Mouse (Mus musculus) liver, embryonic 12.5 days (tissue): ENCODE data around the gene Dvl3. TPM values are rescaled to one million over a fixed set of nuclear protein-coding genes. Genes with fewer than 3 reads are reported as not detected.

Experiments
- ATAC-seq: fragments of 200-750 bp; cut with Nextera tagmentation; 2 replicates; pipeline ENCODE4 v1.8.0; 2017; ENCODE audit warnings: moderate number of reproducible peaks, mild to moderate bottlenecking, moderate library complexity
- H3K27ac ChIP-seq: fragments of 300-500 bp; sonication (generic); 2 replicates; pipeline ENCODE4 v1.5.1; 2016; ENCODE audit warnings: mild to moderate bottlenecking
- H3K27me3 ChIP-seq: fragments of 300-500 bp; sonication (generic); replicated peaks from 2 replicates; pipeline ENCODE4 v1.6.1; 2016; ENCODE audit warnings: mild to moderate bottlenecking, moderate library complexity
- H3K36me3 ChIP-seq: fragments of 300-500 bp; sonication (generic); 2 replicates; pipeline ENCODE4 v1.6.1; 2016; ENCODE audit warnings: mild to moderate bottlenecking, moderate library complexity
- H3K4me1 ChIP-seq: fragments of 300-500 bp; sonication (generic); 2 replicates; pipeline ENCODE4 v1.6.1; 2016
- H3K4me2 ChIP-seq: fragments of 300-500 bp; sonication (generic); 2 replicates; pipeline ENCODE4 v1.6.1; 2016; ENCODE audit warnings: mild to moderate bottlenecking, moderate library complexity
- H3K4me3 ChIP-seq: fragments of 300-500 bp; sonication (generic); 2 replicates; pipeline ENCODE4 v1.5.1; 2016; ENCODE audit warnings: mild to moderate bottlenecking, moderate library complexity
- H3K9ac ChIP-seq: fragments of 300-500 bp; sonication (generic); 2 replicates; pipeline ENCODE4 v1.6.1; 2016; ENCODE audit warnings: mild to moderate bottlenecking, moderate library complexity
- H3K9me3 ChIP-seq: fragments of 300-500 bp; sonication (generic); replicated peaks from 2 replicates; pipeline ENCODE4 v1.6.1; 2016; ENCODE audit warnings: mild to moderate bottlenecking, moderate library complexity
- WGBS: fragments of 180-500 bp; shearing (Covaris S2); methylation state at CpG from one replicate; pipeline ENCODE4 v1.1.7; 2016; ENCODE audit not compliant: insufficient replicate concordance; 5-methylcytosine and 5-hydroxymethylcytosine counted together
- polyA plus RNA-seq: library from polyadenylated mRNA; unstranded; fragments of >200 nt; fragmentation: Nextera tagmentation; extraction: Ambion mirVana; gene quantifications from 2 replicates; pipeline ENCODE4 v1.2.1, GENCODE M21; 2016

Gene Dvl3
- polyA plus RNA-seq, 1 experiment from 2014 or later = 8.0 TPM

- WGBS = 37% methylated on average over 10 of the region's 10 CpGs
- H3K27me3 ChIP-seq = no peaks in the 10 kb centered on the region
- peak overlapping the region; percentile 88; the same call in 1 of the 2 replicates for H3K4me3 ChIP-seq
- H3K4me2 ChIP-seq = peak overlapping the region; percentile 88
- no peaks in the 10 kb centered on the region for H3K9me3 ChIP-seq
- no peak overlapping the region for H3K27ac ChIP-seq
- H3K4me1 ChIP-seq = peaks cover 38% of the 10 kb centered on the region
- peaks cover 67% of the 10 kb centered on the region for H3K36me3 ChIP-seq
- H3K9ac ChIP-seq = no peak overlapping the region
- ATAC-seq = no peak
Observed at GRCm38 (mm10) chr16:20534617-20535295, 18.0 kb downstream of the Dvl3 start.

- peaks cover 46% of the 10 kb centered on the region for H3K4me1 ChIP-seq
- H3K36me3 ChIP-seq = peaks cover 67% of the 10 kb centered on the region
- H3K4me3 ChIP-seq = peak within 1 kb of the TSS; percentile 88
- ATAC-seq = peak; percentile 96
- peak within 1 kb of the TSS; percentile 98 for H3K27ac ChIP-seq
- no peaks in the 10 kb centered on the region for H3K27me3 ChIP-seq
- no peaks in the 10 kb centered on the region for H3K9me3 ChIP-seq
- H3K9ac ChIP-seq = peak within 1 kb of the TSS; percentile 90
- WGBS = under 1% methylated on average over 49 of the region's 52 CpGs
- H3K4me2 ChIP-seq = peak within 1 kb of the TSS; percentile 88
Observed at GRCm38 (mm10) chr16:20535296-20536080, 18.7 kb downstream of the Dvl3 start, which contains the start of gene Ap2m1. TSS of gene Ap2m1 (plus strand) at chr16:20535478.

GRCm38 (mm10) chr16:20536081-20536665 lies 19.4 kb downstream of the Dvl3 start:
- H3K27me3 ChIP-seq = no peaks in the 10 kb centered on the region
- WGBS = 19% methylated on average over 9 of the region's 9 CpGs
- peak overlapping the region; percentile 88 for H3K4me3 ChIP-seq
- H3K27ac ChIP-seq = peak overlapping the region; percentile 98
- peak overlapping the region; percentile 88 for H3K4me2 ChIP-seq
- peaks cover 48% of the 10 kb centered on the region for H3K4me1 ChIP-seq
- H3K9ac ChIP-seq = peak overlapping the region; percentile 90
- no peak for ATAC-seq
- no peaks in the 10 kb centered on the region for H3K9me3 ChIP-seq
- peaks cover 67% of the 10 kb centered on the region for H3K36me3 ChIP-seq

GRCm38 (mm10) chr16:20537071-20537471 lies 20.3 kb downstream of the Dvl3 start:
- peak overlapping the region; percentile 88 for H3K4me2 ChIP-seq
- H3K27me3 ChIP-seq = no peaks in the 10 kb centered on the region
- peaks cover 67% of the 10 kb centered on the region for H3K36me3 ChIP-seq
- peak overlapping the region; percentile 88 for H3K4me3 ChIP-seq
- ATAC-seq = no peak
- 24% methylated on average over 5 of the region's 5 CpGs for WGBS
- peak overlapping the region; percentile 90 for H3K9ac ChIP-seq
- H3K4me1 ChIP-seq = peaks cover 48% of the 10 kb centered on the region
- H3K9me3 ChIP-seq = no peaks in the 10 kb centered on the region
- peak overlapping the region; percentile 98 for H3K27ac ChIP-seq

GRCm38 (mm10) chr16:20537601-20538320 lies 21.0 kb downstream of the Dvl3 start:
- Histone ChIP-seq H3K9ac (peak overlapping the region; percentile 90), H3K4me1 (peaks cover 48% of the 10 kb centered on the region), H3K27me3 (no peaks in the 10 kb centered on the region), H3K27ac (peak overlapping the region; percentile 98), H3K4me3 (peak overlapping the region; percentile 88), H3K36me3 (peaks cover 67% of the 10 kb centered on the region), H3K9me3 (no peaks in the 10 kb centered on the region), H3K4me2 (peak overlapping the region; percentile 88)
- no peak for ATAC-seq
- WGBS = 22% methylated on average over 6 of the region's 6 CpGs

GRCm38 (mm10) chr16:20539649-20540048 lies 22.9 kb downstream of the Dvl3 start:
- Histone ChIP-seq H3K9ac (no peak overlapping the region), H3K9me3 (no peaks in the 10 kb centered on the region), H3K4me3 (no peak overlapping the region), H3K4me1 (peaks cover 47% of the 10 kb centered on the region), H3K27me3 (no peaks in the 10 kb centered on the region), H3K27ac (peak overlapping the region; percentile 45), H3K36me3 (peaks cover 73% of the 10 kb centered on the region), H3K4me2 (no peak overlapping the region)
- WGBS = 52% methylated on average over 3 of the region's 3 CpGs
- no peak for ATAC-seq

DNA sequence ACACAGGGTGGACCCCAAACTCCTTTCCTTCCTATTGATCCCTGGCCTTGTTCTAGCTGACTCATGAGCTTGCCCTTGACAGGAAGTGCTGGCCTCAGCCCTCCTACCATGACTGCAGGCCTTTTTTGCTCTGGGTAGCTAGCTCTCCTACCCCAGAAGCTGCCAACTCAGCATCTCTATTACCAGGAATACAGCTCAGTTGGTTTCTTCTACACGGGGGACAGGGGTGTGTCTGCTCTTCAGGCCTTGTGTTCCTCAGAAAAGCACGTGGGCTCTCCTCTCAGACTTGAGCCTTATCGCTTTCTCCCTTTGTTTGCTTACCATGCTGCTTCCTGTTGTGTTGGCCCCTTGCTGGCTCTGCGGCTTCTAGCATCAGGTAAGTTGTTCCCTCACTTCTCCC lies 23.7 kb downstream of the Dvl3 start:
- H3K9ac ChIP-seq = peak overlapping the region; percentile 22; the same call in 1 of the 2 replicates
- peaks cover 45% of the 10 kb centered on the region for H3K4me1 ChIP-seq
- H3K4me2 ChIP-seq = no peak overlapping the region
- peaks cover 81% of the 10 kb centered on the region for H3K36me3 ChIP-seq
- 40% methylated on average over 4 of the region's 4 CpGs for WGBS
- no peaks in the 10 kb centered on the region for H3K27me3 ChIP-seq
- ATAC-seq = no peak
- no peaks in the 10 kb centered on the region for H3K9me3 ChIP-seq
- H3K27ac ChIP-seq = peak overlapping the region; percentile 45
- no peak overlapping the region for H3K4me3 ChIP-seq

GRCm38 (mm10) chr16:20545696-20546095 lies 28.9 kb downstream of the Dvl3 start:
- WGBS = 90% methylated on average over 10 of the region's 10 CpGs
- H3K36me3 ChIP-seq = peaks cover 64% of the 10 kb centered on the region
- ATAC-seq = no peak

GRCm38 (mm10) chr16:20547423-20547822 lies 30.6 kb downstream of the Dvl3 start:
- Histone ChIP-seq H3K4me2 (peak overlapping the region; percentile 89), H3K4me3 (peak overlapping the region; percentile 84), H3K36me3 (peaks cover 64% of the 10 kb centered on the region), H3K27ac (peak overlapping the region; percentile 84), H3K27me3 (no peaks in the 10 kb centered on the region), H3K9ac (peak overlapping the region; percentile 70), H3K9me3 (no peaks in the 10 kb centered on the region), H3K4me1 (peaks cover 25% of the 10 kb centered on the region)
- no peak for ATAC-seq
- WGBS = 56% methylated on average over 5 of the region's 5 CpGs

More at GRCm38 (mm10) chr16:20545696-20546095, 28.9 kb downstream of the Dvl3 start:
- H3K27me3 ChIP-seq = no peaks in the 10 kb centered on the region
- H3K9me3 ChIP-seq = no peaks in the 10 kb centered on the region
- peaks cover 26% of the 10 kb centered on the region for H3K4me1 ChIP-seq
- H3K27ac ChIP-seq = no peak overlapping the region
- no peak overlapping the region for H3K4me3 ChIP-seq
- H3K4me2 ChIP-seq = no peak overlapping the region
- H3K9ac ChIP-seq = no peak overlapping the region

- Histone ChIP-seq H3K4me3 (peak within 1 kb of the TSS; percentile 84), H3K36me3 (peaks cover 65% of the 10 kb centered on the region), H3K27ac (peak within 1 kb of the TSS; percentile 84), H3K4me1 (peaks cover 25% of the 10 kb centered on the region), H3K4me2 (peak within 1 kb of the TSS; percentile 89), H3K9me3 (no peaks in the 10 kb centered on the region), H3K9ac (peak within 1 kb of the TSS; percentile 84), H3K27me3 (no peaks in the 10 kb centered on the region)
- peak; percentile 99 for ATAC-seq
- under 1% methylated on average over 56 of the region's 56 CpGs for WGBS
Observed at GRCm38 (mm10) chr16:20548096-20548948, 31.5 kb downstream of the Dvl3 start, which contains the start of gene Abcf3. TSS of gene Abcf3 (plus strand) at chr16:20548577.

DNA sequence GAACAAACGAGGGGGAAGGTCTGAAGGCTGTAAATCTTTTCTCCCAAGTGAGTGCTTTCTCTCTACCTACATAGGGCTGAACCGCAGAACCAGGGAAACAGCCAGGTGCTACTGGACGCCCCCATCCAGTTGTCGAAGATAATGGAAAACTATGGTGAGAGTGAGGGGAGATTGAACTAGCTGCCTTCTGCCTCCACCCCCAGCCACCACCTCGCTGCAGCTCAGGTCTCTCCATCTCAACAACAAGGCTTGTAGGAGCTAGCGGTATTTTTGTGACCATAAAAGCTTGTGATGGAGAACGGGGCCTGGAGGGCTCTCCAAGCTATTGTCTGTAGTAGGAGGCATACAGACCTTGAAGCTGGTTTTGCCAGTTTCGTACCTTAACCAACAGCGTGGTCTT lies 32.4 kb downstream of the Dvl3 start:
- peaks cover 25% of the 10 kb centered on the region for H3K4me1 ChIP-seq
- H3K9me3 ChIP-seq = no peaks in the 10 kb centered on the region
- 41% methylated on average over 9 of the region's 9 CpGs for WGBS
- peak overlapping the region; percentile 84 for H3K9ac ChIP-seq
- H3K27me3 ChIP-seq = no peaks in the 10 kb centered on the region
- peak overlapping the region; percentile 69 for H3K27ac ChIP-seq
- H3K4me2 ChIP-seq = peak overlapping the region; percentile 89
- H3K4me3 ChIP-seq = peak overlapping the region; percentile 84
- no peak for ATAC-seq
- peaks cover 66% of the 10 kb centered on the region for H3K36me3 ChIP-seq
